Mouse (Mus musculus) mesoderm, embryonic 11.5 days (tissue): ENCODE data around the gene Acap3.
A peak's percentile ranks its signal among the peaks of the same experiment; 100 is the strongest.

Experiments
- DNase-seq: peaks from one replicate; pipeline ENCODE4 v3.0.0-alpha.2; 2012; ENCODE audit warnings: low read depth, low spot score

The Acap3 gene

GRCm38 (mm10) chr4:155886330-155886729 lies 5.3 kb upstream of the Acap3 start:
- DNase-seq: no peak

GRCm38 (mm10) chr4:155887674-155888073 lies 3.9 kb upstream of the Acap3 start:
- no peak for DNase-seq

GRCm38 (mm10) chr4:155888181-155888580 lies 3.4 kb upstream of the Acap3 start:
- DNase-seq: no peak

GRCm38 (mm10) chr4:155889316-155889715 lies 2.3 kb upstream of the Acap3 start:
- DNase-seq: no peak

- DNase-seq: no peak
Measured at GRCm38 (mm10) chr4:155891011-155891471, 581 bp upstream of the Acap3 start.

- DNase-seq: peak; percentile 86
Measured at GRCm38 (mm10) chr4:155892017-155892416, 395 bp downstream of the Acap3 start.

GRCm38 (mm10) chr4:155892438-155893211 lies 1.0 kb downstream of the Acap3 start:
- DNase-seq: peak; percentile 58

GRCm38 (mm10) chr4:155893212-155893690 lies 1.6 kb downstream of the Acap3 start:
- DNase-seq: no peak

GRCm38 (mm10) chr4:155894311-155894881 lies 2.8 kb downstream of the Acap3 start:
- DNase-seq: no peak

GRCm38 (mm10) chr4:155895216-155895615 lies 3.6 kb downstream of the Acap3 start:
- no peak for DNase-seq

- no peak for DNase-seq
Measured at GRCm38 (mm10) chr4:155895826-155896225, 4.2 kb downstream of the Acap3 start.

GRCm38 (mm10) chr4:155896461-155896860 lies 4.8 kb downstream of the Acap3 start:
- DNase-seq: no peak

GRCm38 (mm10) chr4:155898318-155898717 lies 6.7 kb downstream of the Acap3 start:
- no peak for DNase-seq

GRCm38 (mm10) chr4:155899355-155899754 lies 7.7 kb downstream of the Acap3 start:
- DNase-seq: no peak

GRCm38 (mm10) chr4:155901205-155901604 lies 9.6 kb downstream of the Acap3 start:
- no peak for DNase-seq

GRCm38 (mm10) chr4:155903246-155903645 lies 11.6 kb downstream of the Acap3 start:
- no peak for DNase-seq

GRCm38 (mm10) chr4:155904318-155905102 lies 12.9 kb downstream of the Acap3 start:
- peak; percentile 37 for DNase-seq

- no peak for DNase-seq
Measured at GRCm38 (mm10) chr4:155905634-155906033, 14.0 kb downstream of the Acap3 start.

GRCm38 (mm10) chr4:155906125-155906524 lies 14.5 kb downstream of the Acap3 start:
- DNase-seq: no peak

GRCm38 (mm10) chr4:155907003-155907402 lies 15.4 kb downstream of the Acap3 start:
- no peak for DNase-seq

GRCm38 (mm10) chr4:155908281-155908680 lies 16.7 kb downstream of the Acap3 start:
- no peak for DNase-seq

GRCm38 (mm10) chr4:155908751-155909150 lies 17.1 kb downstream of the Acap3 start:
- no peak for DNase-seq
